Mouse (Mus musculus) megakaryocyte progenitor cell, adult 5-6 weeks (primary cell): Measurements from ENCODE around the gene Astl. TPM values are rescaled to one million over a fixed set of nuclear protein-coding genes. Genes with fewer than 3 reads are reported as not detected.

Experiments used
- ATAC-seq: replicated peaks from 2 replicates; pipeline ENCODE4 v1.8.0; 2016; ENCODE audit warnings: mild to moderate bottlenecking, moderate TSS enrichment, inconsistent platforms; ENCODE audit not compliant: poor library complexity
- total RNA-seq, 2 experiments: library from RNA; stranded (forward) in 1 of 2; stranded (reverse) in 1 of 2; fragments of 157-497, 149-512 nt in 1 of 2; fragments of 200-1000 nt in 1 of 2; gene quantifications; 2 replicates each; pipeline versions ENCODE4 v1.2.3 to v1.2.4; 2015 to 2017

Gene Astl
- total RNA-seq, 2 experiments from 2014 or later: 0.30 TPM; not detected in 1

- ATAC-seq: no peak
Measured at GRCm38 (mm10) chr2:127363282-127363652, 24.8 kb downstream of the Astl start.

DNA sequence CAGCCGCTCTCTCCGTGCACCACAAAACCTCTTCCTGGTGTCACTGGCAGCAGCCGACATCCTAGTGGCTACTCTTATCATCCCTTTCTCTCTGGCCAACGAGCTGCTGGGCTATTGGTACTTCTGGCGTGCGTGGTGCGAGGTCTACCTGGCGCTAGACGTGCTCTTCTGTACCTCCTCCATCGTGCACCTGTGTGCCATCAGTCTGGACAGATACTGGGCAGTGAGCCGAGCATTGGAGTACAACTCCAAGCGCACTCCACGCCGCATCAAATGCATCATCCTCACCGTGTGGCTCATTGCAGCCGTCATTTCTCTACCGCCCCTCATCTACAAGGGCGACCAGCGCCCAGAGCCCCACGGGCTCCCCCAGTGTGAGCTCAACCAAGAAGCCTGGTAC is 25.3 kb downstream of the Astl start:
- ATAC-seq: no peak

DNA sequence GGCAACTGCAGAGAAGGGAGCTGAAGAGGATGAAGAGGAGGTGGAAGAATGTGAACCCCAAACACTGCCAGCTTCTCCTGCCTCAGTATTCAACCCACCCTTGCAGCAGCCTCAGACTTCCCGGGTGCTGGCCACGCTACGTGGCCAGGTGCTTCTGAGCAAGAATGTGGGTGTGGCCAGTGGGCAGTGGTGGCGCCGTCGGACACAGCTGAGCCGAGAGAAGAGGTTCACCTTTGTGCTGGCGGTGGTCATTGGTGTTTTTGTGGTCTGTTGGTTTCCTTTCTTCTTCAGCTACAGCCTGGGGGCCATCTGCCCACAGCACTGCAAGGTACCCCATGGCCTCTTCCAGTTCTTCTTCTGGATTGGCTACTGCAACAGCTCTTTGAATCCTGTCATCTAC is 26.0 kb downstream of the Astl start:
- ATAC-seq: no peak

DNA sequence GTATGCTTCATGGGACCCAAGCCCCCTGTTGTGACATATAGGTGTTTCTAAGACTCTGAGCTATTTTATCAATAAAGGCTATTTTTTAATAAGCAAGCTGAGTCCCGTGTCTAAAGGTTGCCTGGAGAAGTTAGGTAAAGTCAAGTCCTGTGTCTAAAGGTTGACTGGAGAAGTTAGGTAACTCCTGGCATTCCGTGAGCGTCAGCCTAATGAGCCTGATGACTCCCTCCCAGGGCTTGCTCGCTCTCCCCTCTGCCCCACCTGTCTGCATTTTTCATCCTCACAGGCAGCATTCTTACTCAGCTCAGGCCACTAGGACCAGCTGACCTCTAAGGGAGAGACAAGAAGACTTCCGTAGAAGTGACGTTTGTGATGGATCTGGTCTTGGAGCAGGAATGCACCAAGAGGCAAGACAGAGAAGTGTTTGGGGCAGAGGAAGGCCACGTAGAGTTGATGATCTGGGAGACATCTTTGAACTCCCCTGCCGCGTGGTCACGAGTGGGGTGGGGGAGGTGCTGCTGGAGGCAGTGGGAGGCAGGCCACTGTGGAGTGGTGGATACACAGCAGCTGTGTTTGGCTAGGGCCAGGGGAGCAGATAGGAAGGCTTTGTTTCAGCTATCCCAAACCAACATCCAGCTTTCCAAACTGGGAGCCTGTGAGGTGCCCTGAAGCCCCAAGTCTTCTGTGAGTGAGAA is 28.8 kb downstream of the Astl start:
- ATAC-seq: no peak

DNA sequence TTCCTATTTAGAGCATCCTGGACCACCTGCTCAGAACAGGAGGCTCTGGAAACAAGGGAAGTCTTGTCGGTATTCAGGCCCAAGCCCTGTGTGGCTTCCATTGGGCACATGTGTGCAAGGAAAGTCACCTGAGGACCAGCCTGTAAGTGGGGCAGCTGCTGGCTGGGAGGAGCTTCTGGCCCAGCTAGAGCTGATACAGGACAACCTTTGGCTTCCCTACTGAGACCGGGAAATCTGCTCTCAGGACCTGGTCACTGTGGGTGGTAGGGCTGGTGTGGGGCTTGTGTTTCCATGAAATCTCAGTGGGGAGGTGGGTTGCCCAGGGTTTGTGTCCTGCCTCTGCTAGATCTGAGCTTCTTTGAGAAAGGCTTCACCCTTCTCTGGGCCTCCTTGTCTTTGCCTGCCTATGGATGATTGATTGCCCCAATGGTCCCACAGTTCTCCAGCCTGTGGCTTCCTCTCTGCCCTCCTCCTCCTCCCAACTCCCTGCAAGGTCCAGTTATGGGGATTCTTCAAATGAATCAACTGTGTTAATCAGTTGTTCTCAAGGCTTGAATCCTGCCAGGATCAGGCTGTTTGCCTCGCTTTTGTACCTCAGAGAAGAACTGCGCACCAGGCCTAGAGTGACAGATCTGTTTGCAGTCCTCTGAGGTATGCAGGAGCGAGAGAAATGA is 31.4 kb downstream of the Astl start:
- ATAC-seq: no peak

DNA sequence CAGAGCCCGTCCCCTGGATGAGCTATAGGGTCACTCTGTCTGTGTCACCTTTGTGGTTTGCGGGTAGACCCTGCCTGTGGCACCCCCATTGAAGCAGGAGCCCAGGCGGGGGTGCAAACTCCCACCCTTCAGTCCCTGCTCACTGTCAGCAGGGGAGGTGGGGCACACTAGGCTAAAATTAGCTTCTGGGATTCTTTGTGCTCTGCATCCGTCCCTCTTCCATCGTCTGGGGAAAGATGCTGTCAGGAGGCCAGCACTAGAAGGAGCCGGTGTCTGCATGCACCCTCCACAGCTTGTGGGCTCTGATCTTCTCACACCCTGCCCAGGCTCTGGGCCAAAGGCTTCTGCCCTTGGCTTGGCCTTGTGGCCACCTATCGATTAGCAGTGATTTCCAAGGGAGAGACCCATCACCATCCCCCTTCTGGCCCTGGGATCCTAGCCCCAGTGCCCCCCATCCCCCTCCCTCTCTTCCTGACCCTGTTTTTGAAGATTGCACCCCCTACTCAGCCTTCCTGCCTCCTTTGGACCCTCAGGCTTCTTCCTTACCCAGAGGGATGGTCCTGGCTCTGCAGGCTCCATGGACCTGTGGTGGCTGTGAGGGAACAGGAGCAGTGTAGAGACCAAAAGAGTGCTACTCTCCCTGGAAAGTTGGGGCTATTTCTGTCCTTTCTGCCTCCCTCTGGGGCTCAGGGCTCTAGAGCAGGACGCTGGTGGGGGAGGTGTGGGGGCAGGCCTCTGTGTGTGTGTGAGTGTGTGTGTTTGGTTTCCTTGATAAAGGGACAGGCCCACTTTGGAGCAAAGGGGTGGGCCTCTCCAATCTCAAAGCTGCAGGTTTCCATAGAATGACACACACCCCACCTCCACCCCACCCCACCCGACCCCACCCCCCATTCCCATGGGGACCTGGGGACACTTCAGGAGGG is 32.4 kb downstream of the Astl start:
- ATAC-seq: no peak

DNA sequence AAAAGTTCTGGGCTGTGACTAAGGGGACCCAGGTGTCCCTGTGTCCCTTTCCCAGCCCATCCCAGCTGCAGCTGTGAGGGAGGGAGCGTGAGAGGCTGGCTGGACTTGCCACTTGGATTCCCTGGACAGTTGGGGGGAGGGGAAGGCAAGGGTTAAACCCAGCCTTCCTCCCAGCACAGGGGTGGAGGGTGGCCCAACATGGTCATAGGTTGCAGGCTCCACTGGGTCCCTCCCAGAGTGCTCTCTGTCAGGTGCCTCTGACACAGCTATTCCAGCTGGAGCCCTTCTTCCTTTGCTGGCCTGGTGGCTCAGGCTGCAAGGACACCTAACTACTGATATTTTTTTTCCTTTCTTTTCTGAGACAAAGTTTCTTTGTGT is 33.0 kb downstream of the Astl start:
- ATAC-seq: no peak

GRCm38 (mm10) chr2:127372082-127372481 is 33.6 kb downstream of the Astl start:
- ATAC-seq: no peak

GRCm38 (mm10) chr2:127374131-127374530 is 35.7 kb downstream of the Astl start:
- no peak for ATAC-seq

- ATAC-seq: no peak
Measured at GRCm38 (mm10) chr2:127375087-127375486, 36.6 kb downstream of the Astl start.

DNA sequence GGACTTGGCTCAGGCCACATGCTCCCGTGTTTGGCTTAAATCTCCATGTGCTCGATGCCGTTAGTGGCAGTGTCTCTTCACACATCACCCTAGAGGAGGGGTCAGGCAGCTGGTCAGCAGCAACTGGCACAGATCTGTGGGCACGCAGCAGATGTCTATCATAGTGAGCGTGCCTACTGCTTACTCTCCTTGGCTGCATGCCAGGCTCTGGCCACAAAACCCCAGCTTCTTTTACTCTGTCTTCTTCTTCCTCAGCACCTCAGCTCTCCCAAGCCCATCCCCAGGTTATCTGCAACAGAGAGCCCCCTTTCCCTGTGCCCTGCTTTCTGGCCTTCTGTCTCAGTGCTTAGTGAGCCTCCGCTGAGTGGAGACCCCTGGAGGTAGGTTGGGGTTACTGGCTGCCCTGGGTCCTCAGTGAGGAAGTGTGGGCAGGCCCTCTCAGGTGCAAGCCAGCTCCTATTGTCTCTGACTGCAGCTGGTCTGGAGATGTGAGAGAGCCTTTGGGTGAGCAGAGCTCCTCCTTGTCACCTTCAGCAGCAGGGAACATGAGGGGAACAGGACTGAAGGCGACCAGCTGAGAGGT is 37.4 kb downstream of the Astl start:
- ATAC-seq: peak; percentile 77

- no peak for ATAC-seq
Measured at GRCm38 (mm10) chr2:127376423-127377051, 38.1 kb downstream of the Astl start.

DNA sequence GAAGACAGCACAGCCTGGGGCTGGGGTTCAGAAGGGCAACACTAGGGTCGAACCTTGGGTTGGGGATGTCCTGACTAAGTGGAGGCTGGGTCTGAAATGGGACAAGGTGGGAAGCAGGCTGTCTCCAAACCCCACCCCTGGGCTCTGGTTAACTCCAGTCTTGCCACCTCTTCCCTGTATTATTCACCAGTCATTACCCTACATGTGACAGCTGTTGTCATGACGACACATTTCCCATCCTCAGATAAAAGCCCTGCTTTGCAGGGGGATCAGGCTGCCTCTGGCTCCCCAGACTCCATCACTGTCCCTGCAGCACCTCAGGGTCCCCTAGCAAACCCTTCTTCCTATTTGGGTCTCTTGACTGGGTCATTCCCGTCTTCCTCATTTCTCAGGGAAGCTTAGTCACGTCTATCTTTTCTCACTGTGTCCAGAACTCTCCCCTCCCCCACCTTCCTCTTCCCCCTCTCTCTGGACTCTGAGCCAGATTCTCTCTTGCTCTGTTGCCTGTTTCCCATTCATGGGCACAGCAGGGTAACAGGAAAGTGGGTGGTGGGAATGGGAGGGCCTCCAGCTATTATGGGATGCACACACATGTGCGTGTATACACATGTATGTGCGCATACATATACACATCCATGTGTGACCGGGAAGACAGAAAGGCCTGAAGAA is 39.6 kb downstream of the Astl start:
- ATAC-seq: 0 out of 2 replicates have a peak, but pooled peaks have one; percentile 5

DNA sequence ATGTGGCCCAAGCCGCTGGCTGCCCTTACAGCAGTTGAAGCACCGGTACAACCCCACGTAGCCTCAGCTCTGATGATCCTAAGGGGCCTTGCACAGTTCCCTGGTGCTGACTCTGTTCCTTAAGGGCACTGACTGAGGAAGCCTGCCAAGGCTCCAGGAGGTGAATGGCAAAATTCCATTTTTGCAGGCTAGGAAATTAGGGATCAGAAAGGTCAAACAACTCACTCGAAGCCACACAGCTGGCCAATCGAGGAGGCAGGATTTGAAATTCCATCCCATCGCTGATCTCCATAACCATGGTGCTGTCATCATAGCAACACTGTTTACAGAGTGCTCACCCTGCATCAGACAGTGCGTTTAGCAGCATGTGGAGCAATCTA is 40.2 kb downstream of the Astl start:
- ATAC-seq: no peak

GRCm38 (mm10) chr2:127379250-127379649 is 40.8 kb downstream of the Astl start:
- ATAC-seq: no peak

GRCm38 (mm10) chr2:127383881-127384280 is 45.4 kb downstream of the Astl start:
- ATAC-seq: no peak

DNA sequence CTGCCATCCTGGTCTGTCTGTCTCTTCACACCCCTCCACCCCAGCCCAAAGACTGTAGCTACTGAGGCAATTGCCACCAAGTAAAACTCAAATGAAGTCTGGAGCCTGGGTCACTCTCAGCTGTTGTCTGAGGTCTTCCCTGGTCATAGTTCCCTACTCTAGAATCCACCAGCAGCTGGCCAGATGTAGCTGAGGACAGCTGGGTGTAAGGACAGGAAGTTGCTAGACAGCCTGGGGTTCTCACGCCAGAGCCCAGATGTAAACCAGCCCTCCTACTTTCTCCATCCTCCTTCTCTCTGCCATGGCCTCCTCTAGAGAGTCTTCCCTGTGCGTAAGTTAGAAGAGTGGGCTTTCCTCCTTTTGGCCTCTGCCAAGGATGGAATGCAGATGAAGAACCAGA is 49.1 kb downstream of the Astl start:
- no peak for ATAC-seq

- ATAC-seq: no peak
Measured at GRCm38 (mm10) chr2:127390352-127390751, 51.9 kb downstream of the Astl start.

GRCm38 (mm10) chr2:127390846-127391245 is 52.4 kb downstream of the Astl start:
- ATAC-seq: no peak

DNA sequence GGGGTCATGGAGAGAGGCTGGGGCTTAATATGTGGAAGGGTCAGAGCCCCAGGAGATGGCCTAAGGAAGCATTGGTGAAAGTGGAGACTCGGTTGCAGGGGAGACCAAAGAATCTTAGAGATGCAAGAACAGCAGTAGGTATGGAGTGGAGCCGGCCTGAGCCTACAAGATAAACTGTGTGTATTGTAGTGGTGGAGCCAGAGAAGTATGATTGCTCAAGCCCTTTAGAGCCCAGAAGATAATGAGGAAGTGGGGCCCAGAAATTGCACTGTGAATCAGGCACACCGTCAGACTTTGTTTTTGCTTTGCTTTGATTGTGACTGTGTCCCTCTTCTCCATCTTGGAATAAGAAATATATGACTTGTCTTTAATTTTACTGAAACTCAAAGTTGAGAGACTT is 52.9 kb downstream of the Astl start:
- peak; percentile 72 for ATAC-seq
